Mouse (Mus musculus) C2C12 (cell line): Measurements from ENCODE around the gene Col4a2. TPM values are rescaled to one million over a fixed set of nuclear protein-coding genes. Genes with fewer than 3 reads are reported as not detected.
A peak's percentile ranks its signal among the peaks of the same experiment; 100 is the strongest.

ENCODE experiments used
- H3K27me3 ChIP-seq: one replicate; pipeline ENCODE4 v1.6.1; 2011; ENCODE audit not compliant: control insufficient read depth, insufficient read depth, insufficient read length
- H3K36me3 ChIP-seq: one replicate; pipeline ENCODE4 v1.6.1; 2011; ENCODE audit not compliant: control insufficient read depth, insufficient read depth
- H3K4me3 ChIP-seq: one replicate; pipeline ENCODE4 v1.5.1; 2011; ENCODE audit warnings: mild to moderate bottlenecking, control low read depth; ENCODE audit not compliant: poor library complexity, insufficient read depth, severe bottlenecking
- H3K79me2 ChIP-seq: one replicate; pipeline ENCODE4 v1.6.1; 2011; ENCODE audit not compliant: control insufficient read depth, insufficient read depth
- H3K79me3 ChIP-seq: one replicate; pipeline ENCODE4 v1.6.1; 2011; ENCODE audit warnings: low read depth, control low read depth
- H3ac ChIP-seq: one replicate; pipeline ENCODE3; 2011; ENCODE audit warnings: low read depth; ENCODE audit not compliant: control insufficient read depth, insufficient read length
- CEBPB ChIP-seq: IDR thresholded peaks from one replicate; pipeline ENCODE4 v1.6.1; 2011; ENCODE audit warnings: low read depth, mild to moderate bottlenecking, control low read depth, moderate library complexity
- CTCF ChIP-seq: IDR thresholded peaks from one replicate; pipeline ENCODE4 v1.5.1; 2011; ENCODE audit not compliant: control insufficient read depth, insufficient read depth, insufficient read length
- FOSL1 ChIP-seq: IDR thresholded peaks from one replicate; pipeline ENCODE4 v1.8.0; 2011; ENCODE audit warnings: mild to moderate bottlenecking, low read length; ENCODE audit not compliant: poor library complexity, insufficient read depth, severe bottlenecking
- MAX ChIP-seq: IDR thresholded peaks from one replicate; pipeline ENCODE4 v1.6.1; 2011; ENCODE audit warnings: mild to moderate bottlenecking, control low read depth
- MYOD1 ChIP-seq: IDR thresholded peaks from one replicate; pipeline ENCODE4 v1.6.1; 2011; ENCODE audit warnings: low read depth; ENCODE audit not compliant: control insufficient read depth, insufficient read length
- MYOG ChIP-seq: IDR thresholded peaks from one replicate; pipeline ENCODE4 v1.6.1; 2011; ENCODE audit not compliant: control insufficient read depth, insufficient read length; ENCODE audit errors: extremely low read depth
- USF1 ChIP-seq: IDR thresholded peaks from one replicate; pipeline ENCODE4 v1.6.1; 2011; ENCODE audit warnings: low read depth, mild to moderate bottlenecking, control low read depth, moderate library complexity
- polyA plus RNA-seq: library from polyadenylated mRNA; unstranded; fragments of >200 nt; fragmentation: generic; extraction: Trizol; gene quantifications from one replicate; pipeline ENCODE4 v1.2.1, GENCODE M21; 2012; ENCODE audit warnings: missing spikeins

The Col4a2 gene
- polyA plus RNA-seq, 1 experiment, result 68.8 TPM

DNA sequence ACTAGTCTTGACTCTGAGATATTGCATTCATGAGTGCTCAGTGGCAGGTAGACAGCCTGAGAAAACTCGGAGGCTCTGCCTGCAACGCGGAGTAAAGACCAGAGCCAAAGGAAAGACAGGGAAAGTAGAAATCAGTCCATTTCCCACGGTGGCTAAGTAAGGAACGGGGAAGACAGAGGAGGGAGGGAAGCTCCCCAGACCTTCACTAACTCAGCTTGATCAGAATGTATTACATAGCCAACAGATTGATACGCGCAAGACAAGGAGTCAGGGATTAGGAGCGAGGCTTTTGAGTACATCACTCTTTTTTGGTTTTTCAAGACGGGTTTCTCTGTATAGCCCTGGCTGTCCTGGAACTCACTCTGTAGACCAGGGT lies 164.6 kb downstream of the Col4a2 start:
- no peaks in the 10 kb centered on the region for H3K27me3 ChIP-seq
- H3K79me2 ChIP-seq, result no peaks in the 10 kb centered on the region
- no peaks in the 10 kb centered on the region for H3K79me3 ChIP-seq
- H3K36me3 ChIP-seq, result no peaks in the 10 kb centered on the region
- no peak overlapping the region for H3K4me3 ChIP-seq
- TF ChIP-seq USF1, result no peak
- no peak for TF ChIP-seq CTCF
- TF ChIP-seq FOSL1, result no peak
- no peak for TF ChIP-seq CEBPB
- TF ChIP-seq MYOG, result no peak
- no peak for TF ChIP-seq MYOD1
- no peak for TF ChIP-seq MAX
- peak overlapping the region; percentile 20 for H3ac ChIP-seq

DNA sequence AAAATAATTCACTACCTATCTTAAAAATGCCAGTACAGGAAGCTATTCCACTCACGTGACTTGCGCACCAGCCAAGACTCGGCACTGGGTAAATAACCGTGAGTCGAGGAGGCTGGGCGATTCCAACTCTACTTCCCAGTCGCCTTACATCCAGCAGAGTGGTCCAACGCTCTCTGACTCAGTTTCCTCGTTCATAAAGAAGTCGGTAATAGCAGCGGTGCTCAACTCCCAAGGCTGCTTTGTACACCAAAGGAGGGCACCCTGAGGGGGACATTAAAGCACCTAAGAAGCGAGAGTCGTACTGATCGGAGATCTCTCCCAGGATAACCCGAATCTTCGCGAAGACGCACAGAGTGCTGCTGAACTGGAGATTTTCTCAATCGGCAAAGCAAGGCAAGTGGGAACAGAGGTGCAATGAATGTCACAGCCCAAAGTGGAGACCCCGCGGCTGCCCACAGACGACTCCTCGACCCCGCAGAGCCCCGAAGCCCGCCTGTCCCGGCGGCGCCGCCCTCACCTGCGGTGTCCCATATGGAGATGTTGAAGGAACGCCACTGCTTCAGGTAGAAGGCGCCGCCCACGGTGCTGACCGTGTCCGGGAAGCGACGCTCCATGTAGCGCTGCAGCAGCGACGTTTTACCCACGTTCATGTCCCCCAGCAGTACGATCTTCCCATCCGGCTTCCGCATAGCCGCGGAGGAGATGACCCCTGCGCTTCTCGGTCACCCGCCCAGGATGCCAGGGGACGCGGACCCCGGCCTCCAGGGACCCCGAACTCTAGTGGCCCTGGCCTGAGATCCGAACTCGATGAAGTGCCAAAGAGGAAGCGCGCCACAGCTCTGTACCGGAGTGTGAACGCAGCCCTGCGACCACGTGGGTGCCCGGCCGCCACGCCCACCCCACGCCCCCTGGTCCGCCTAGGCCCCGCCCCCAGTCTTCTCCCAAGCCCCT lies 165.5 kb downstream of the Col4a2 start, which contains the start of gene Rab20:
Gene Rab20, minus strand, starts transcription at position 900 of the 951 bp plus-strand sequence.
- TF ChIP-seq MAX (no peak), USF1 (peak; percentile 86)
- no peaks in the 10 kb centered on the region for H3K27me3 ChIP-seq
- no peaks in the 10 kb centered on the region for H3K36me3 ChIP-seq
- H3K4me3 ChIP-seq, result peak within 1 kb of the TSS; percentile 21
- no peaks in the 10 kb centered on the region for H3K79me3 ChIP-seq
- H3ac ChIP-seq, result peak within 1 kb of the TSS; percentile 59
- H3K79me2 ChIP-seq, result no peaks in the 10 kb centered on the region

DNA sequence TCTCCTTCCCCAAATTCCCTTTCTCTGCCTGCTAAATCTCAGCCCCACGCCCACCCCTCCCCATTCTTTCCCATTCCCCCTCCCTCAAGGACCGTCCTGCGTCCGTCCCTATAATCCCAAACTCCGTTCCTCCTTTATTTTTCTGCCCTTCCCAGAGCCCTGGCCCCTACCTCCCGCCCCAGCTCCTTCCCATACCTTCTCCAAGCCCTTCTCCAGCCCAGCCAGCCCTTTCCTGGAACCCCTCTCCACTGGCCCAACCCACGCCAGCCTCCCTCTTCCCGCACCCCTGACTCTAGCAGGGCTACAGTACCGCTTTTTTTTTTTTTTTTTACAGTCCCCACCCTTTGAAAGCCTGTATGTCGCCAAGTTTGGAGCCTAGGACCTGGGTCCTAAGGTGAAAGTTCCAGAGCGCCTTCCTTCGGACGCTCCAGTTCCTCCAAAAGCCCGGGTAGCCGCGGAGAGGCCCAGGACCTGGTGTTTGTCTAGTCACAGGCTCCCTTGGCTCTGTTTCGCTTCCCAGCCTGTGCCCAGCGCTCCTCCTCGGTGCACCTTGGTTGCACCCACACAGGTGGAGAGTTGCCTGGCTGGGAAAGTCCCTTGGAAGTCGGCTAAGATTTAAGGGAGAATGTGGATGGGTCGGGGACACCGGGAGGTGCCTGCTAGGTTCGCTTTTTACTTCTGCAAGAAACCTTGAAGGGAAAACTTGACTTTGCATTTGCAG lies 166.4 kb downstream of the Col4a2 start:
- Histone ChIP-seq H3ac (no peak overlapping the region), H3K4me3 (no peak overlapping the region), H3K79me3 (no peaks in the 10 kb centered on the region), H3K36me3 (no peaks in the 10 kb centered on the region), H3K79me2 (no peaks in the 10 kb centered on the region), H3K27me3 (no peaks in the 10 kb centered on the region)
- TF ChIP-seq USF1, result no peak
- no peak for TF ChIP-seq CTCF
- no peak for TF ChIP-seq FOSL1
- TF ChIP-seq MYOD1, result no peak
- no peak for TF ChIP-seq CEBPB
- no peak for TF ChIP-seq MYOG
- TF ChIP-seq MAX, result no peak

DNA sequence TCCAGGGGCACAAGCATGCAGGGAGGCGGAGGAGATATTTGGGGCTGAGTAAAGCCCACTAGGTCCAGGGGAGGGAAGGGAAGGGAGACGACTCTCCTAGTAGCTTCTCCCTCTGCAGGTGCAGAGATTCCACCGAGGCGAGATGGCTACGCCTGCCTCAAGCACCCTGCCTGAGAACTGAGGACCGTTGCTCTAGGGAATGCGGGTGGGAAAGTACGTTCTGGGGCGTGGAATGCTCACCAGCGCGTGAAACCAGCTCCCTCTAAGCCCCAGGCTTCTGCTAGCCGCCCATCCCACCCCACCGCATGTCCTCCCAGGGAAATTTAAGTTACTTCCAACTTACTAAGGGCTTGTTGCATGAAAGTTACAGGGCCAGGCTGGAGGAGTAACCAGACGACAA lies 167.0 kb downstream of the Col4a2 start:
- Histone ChIP-seq H3K4me3 (no peak overlapping the region), H3K79me2 (no peaks in the 10 kb centered on the region), H3K79me3 (no peaks in the 10 kb centered on the region), H3K27me3 (no peaks in the 10 kb centered on the region), H3K36me3 (no peaks in the 10 kb centered on the region), H3ac (no peak overlapping the region)
- no peak for TF ChIP-seq CEBPB
- no peak for TF ChIP-seq MYOD1
- no peak for TF ChIP-seq USF1
- no peak for TF ChIP-seq MAX

DNA sequence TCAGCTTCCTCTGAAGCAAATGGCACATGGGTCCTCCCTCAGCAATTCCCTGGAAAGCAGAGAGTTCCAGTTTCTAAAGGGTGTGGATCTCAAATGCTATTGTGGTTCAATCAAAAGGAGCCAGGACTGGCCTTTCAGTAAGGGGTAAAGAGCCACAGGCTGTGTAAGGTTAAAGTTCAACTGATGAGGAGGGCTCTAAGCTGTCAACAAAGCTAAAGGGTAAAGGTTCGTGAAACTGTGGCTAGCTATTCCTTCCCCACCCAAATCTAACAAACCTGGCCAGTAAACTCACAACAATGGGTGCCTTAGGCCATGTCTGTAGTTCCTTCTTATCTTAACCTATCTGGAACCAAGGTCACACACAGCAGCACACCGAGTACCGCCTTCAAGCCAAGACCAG lies 169.3 kb downstream of the Col4a2 start:
- Histone ChIP-seq H3K79me2 (no peaks in the 10 kb centered on the region), H3K4me3 (no peak overlapping the region), H3K36me3 (no peaks in the 10 kb centered on the region), H3ac (no peak overlapping the region), H3K79me3 (no peaks in the 10 kb centered on the region), H3K27me3 (no peaks in the 10 kb centered on the region)
- no peak for TF ChIP-seq USF1

DNA sequence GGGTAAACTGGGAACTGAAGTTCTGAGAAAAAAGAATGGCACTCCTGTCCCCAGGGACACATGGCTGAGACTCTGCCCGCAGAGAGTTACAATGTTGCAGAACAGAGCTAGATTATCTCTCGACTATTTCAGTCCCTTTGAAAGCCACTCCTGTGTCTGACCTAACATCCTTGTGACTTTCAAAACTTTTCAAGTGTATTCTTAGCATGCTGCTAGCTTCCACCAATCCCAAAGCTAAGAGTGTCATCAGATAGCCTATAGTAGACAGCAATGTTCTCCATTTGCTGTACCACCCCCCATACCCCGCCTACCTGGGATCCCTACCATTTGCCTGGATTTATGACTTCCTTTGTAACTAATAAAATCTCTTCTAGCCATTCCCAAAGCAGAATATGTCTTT lies 169.9 kb downstream of the Col4a2 start:
- H3K79me3 ChIP-seq, result no peaks in the 10 kb centered on the region
- H3ac ChIP-seq, result no peak overlapping the region
- no peak overlapping the region for H3K4me3 ChIP-seq
- no peaks in the 10 kb centered on the region for H3K79me2 ChIP-seq
- TF ChIP-seq MYOG, result no peak
- TF ChIP-seq MAX, result no peak
- TF ChIP-seq MYOD1, result no peak
- no peak for TF ChIP-seq CEBPB
- no peak for TF ChIP-seq FOSL1
- no peak for TF ChIP-seq USF1
- no peak for TF ChIP-seq CTCF
- H3K36me3 ChIP-seq, result no peaks in the 10 kb centered on the region
- H3K27me3 ChIP-seq, result no peaks in the 10 kb centered on the region
